Mouse (Mus musculus): ENCODE results near the gene Lmnb2. TPM values are rescaled to one million over a fixed set of nuclear protein-coding genes. Genes with fewer than 3 reads are reported as not detected.

Lmnb2 gene
- polyA plus RNA-seq, 1 experiment from 2014 or later = 27.5 TPM

DNA sequence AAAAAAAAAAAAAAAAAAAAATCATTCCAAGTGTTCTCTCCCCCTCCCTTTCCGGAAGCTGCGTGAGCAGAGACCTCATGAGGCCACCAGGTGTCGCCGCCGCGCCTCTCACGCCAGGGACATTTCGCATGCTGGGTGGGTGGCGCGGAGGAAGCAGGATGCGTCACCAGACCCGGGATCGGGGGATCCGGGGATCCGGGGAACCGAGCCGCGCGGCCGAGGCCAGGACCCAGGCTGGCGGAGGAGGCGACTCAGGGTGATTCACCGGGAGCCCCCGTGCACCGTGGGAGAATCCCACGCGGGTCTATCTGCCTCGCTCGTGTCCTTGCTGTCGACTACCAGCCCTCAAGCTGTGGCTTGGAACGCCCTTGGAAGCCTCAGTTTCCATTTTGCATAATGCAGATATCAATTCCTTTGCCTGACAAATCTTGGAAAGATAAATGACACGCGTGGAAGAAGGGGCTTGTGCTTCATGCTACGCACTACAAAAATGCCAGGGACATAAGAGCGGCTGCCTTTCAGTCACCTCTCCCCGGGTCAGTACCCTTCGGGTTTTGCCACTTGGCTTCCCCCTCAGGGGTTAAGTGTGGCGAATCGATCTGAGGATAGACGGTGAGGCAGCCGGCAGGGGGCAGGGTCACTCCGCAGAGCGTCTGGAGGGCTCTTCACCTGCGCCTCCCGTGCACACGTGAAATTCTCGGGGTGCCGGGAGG is 10.7 kb upstream of the Lmnb2 start:
- Histone ChIP-seq H3K27me3 (ENCODE audit: control insufficient read depth, insufficient read depth, low read length) (no peaks in the 10 kb centered on the region), H3K4me2 (ENCODE audit: low read depth, low read length) (peak overlapping the region; percentile 96), H3K4me1 (ENCODE audit: control insufficient read depth, insufficient read depth, low read length) (peaks cover 32% of the 10 kb centered on the region), H3K9me3 (replicated peaks; ENCODE audit: control insufficient read depth, low read length) (no peaks in the 10 kb centered on the region), H3K4me3 (ENCODE audit: low read length) (peak overlapping the region; percentile 71), H3K27ac (ENCODE audit: low read length) (peak overlapping the region; percentile 97), H3K9ac (ENCODE audit: low read length) (peak overlapping the region; percentile 86), H3K36me3 (ENCODE audit: control insufficient read depth, insufficient read depth) (no peaks in the 10 kb centered on the region)
- under 1% methylated on average over 48 of the region's 48 CpGs for WGBS
- ATAC-seq (replicated peaks; ENCODE audit: extremely low read depth, insufficient read depth, low FRiP score) = peak; percentile 37

DNA sequence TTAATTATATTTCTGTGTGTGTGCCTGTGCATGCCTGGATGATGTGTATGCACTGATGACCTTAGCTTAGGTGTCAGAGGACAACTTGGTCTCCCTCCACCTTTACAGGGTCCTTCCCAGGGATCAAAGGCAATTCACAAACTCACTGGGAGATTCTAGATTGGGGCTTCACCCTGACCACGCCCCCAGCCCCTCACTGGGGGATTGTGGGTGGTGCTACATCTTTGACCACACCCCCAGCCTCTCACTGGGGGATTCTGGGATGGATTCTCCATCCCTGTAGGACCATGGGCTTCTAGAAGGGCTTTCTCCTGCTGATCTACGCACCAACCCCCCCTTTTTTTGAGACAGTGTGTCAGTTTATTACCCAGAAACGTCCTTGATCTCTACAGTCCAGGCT is 7.4 kb upstream of the Lmnb2 start:
- no peak for ATAC-seq (replicated peaks; ENCODE audit: extremely low read depth, insufficient read depth, low FRiP score)
- no peaks in the 10 kb centered on the region for H3K27me3 ChIP-seq (ENCODE audit: control insufficient read depth, insufficient read depth, low read length)
- no peak overlapping the region for H3K4me3 ChIP-seq (ENCODE audit: low read length)
- no peak overlapping the region for H3K4me2 ChIP-seq (ENCODE audit: low read depth, low read length)
- 44% methylated on average over 3 of the region's 3 CpGs for WGBS
- no peak overlapping the region for H3K27ac ChIP-seq (ENCODE audit: low read length)
- no peak overlapping the region for H3K9ac ChIP-seq (ENCODE audit: low read length)
- H3K4me1 ChIP-seq (ENCODE audit: control insufficient read depth, insufficient read depth, low read length) = peaks cover 18% of the 10 kb centered on the region
- no peaks in the 10 kb centered on the region for H3K9me3 ChIP-seq (replicated peaks; ENCODE audit: control insufficient read depth, low read length)
- H3K36me3 ChIP-seq (ENCODE audit: control insufficient read depth, insufficient read depth) = no peaks in the 10 kb centered on the region

- Histone ChIP-seq H3K36me3 (ENCODE audit: control insufficient read depth, insufficient read depth) (no peaks in the 10 kb centered on the region), H3K9ac (ENCODE audit: low read length) (peak overlapping the region; percentile 62), H3K27me3 (ENCODE audit: control insufficient read depth, insufficient read depth, low read length) (no peaks in the 10 kb centered on the region), H3K4me1 (ENCODE audit: control insufficient read depth, insufficient read depth, low read length) (peaks cover 16% of the 10 kb centered on the region), H3K4me3 (ENCODE audit: low read length) (peak overlapping the region; percentile 47), H3K9me3 (replicated peaks; ENCODE audit: control insufficient read depth, low read length) (no peaks in the 10 kb centered on the region), H3K4me2 (ENCODE audit: low read depth, low read length) (peak overlapping the region; percentile 65), H3K27ac (ENCODE audit: low read length) (peak overlapping the region; percentile 19; the same call in 1 of the 2 replicates)
- peak; percentile 38; the same call in 1 of the 2 replicates for ATAC-seq (replicated peaks; ENCODE audit: extremely low read depth, insufficient read depth, low FRiP score)
- 2% methylated on average over 16 of the region's 16 CpGs for whole genome bisulfite sequencing
Observed at GRCm38 (mm10) chr10:80921923-80922322, 3.9 kb upstream of the Lmnb2 start.

DNA sequence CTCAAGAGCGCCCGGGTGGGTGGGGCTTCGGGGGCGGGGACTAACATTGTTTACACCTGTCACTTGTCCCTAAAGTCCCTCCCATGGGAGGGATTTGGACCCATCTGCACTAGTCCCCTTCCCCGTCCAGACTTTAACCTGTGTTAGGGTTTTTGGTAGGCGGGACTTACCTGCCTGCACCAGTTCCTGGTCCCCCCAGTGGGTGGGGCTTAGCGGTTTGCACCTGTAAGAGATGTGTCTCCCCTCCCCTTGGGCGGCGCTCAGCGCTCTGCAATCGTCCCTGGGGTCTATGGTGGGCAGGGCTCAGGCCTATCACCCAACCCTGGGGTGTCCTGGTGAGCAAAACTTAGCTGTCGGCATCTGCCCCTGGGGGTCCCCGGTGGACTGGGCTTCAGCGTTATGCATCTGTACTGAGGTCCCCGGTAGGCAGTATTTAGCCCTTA is 688 bp downstream of the Lmnb2 start:
- Histone ChIP-seq H3K9ac (ENCODE audit: low read length) (peak overlapping the region; percentile 89), H3K4me1 (ENCODE audit: control insufficient read depth, insufficient read depth, low read length) (peaks cover 18% of the 10 kb centered on the region), H3K4me2 (ENCODE audit: low read depth, low read length) (peak overlapping the region; percentile 93), H3K4me3 (ENCODE audit: low read length) (peak overlapping the region; percentile 89), H3K36me3 (ENCODE audit: control insufficient read depth, insufficient read depth) (no peaks in the 10 kb centered on the region), H3K27ac (ENCODE audit: low read length) (peak overlapping the region; percentile 4; the same call in 1 of the 2 replicates), H3K27me3 (ENCODE audit: control insufficient read depth, insufficient read depth, low read length) (no peaks in the 10 kb centered on the region), H3K9me3 (replicated peaks; ENCODE audit: control insufficient read depth, low read length) (no peaks in the 10 kb centered on the region)
- 2% methylated on average over 15 of the region's 15 CpGs for WGBS
- peak; percentile 25; the same call in 1 of the 2 replicates for ATAC-seq (replicated peaks; ENCODE audit: extremely low read depth, insufficient read depth, low FRiP score)

DNA sequence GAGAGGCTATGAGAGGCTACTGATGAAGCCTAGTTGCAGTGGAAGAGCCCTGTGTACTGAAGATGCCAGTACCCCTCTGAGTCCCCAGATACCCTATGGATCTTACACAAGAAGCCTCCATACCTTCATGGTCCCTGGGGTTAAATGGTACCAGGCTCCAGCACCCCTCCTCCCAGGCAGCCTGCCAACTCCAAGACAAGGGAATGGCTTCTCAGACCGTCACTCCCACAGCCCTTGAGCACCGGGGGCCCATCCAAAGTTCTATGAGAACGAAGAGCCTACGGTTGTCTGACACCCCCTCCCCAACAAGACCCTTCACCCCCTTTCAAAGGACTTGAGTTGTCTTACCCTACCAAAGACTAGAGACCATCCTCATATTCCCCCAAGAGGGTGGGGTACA is 2.3 kb downstream of the Lmnb2 start:
- no peaks in the 10 kb centered on the region for H3K27me3 ChIP-seq (ENCODE audit: control insufficient read depth, insufficient read depth, low read length)
- 74% methylated on average over 4 of the region's 4 CpGs for WGBS
- no peaks in the 10 kb centered on the region for H3K36me3 ChIP-seq (ENCODE audit: control insufficient read depth, insufficient read depth)
- no peak overlapping the region for H3K4me2 ChIP-seq (ENCODE audit: low read depth, low read length)
- no peak overlapping the region for H3K4me3 ChIP-seq (ENCODE audit: low read length)
- H3K9me3 ChIP-seq (replicated peaks; ENCODE audit: control insufficient read depth, low read length) = no peaks in the 10 kb centered on the region
- H3K4me1 ChIP-seq (ENCODE audit: control insufficient read depth, insufficient read depth, low read length) = peaks cover 12% of the 10 kb centered on the region
- H3K27ac ChIP-seq (ENCODE audit: low read length) = no peak overlapping the region
- H3K9ac ChIP-seq (ENCODE audit: low read length) = no peak overlapping the region
- ATAC-seq (replicated peaks; ENCODE audit: extremely low read depth, insufficient read depth, low FRiP score) = no peak

- no peak for ATAC-seq (replicated peaks; ENCODE audit: extremely low read depth, insufficient read depth, low FRiP score)
Observed at GRCm38 (mm10) chr10:80915260-80915659, 2.8 kb downstream of the Lmnb2 start.

GRCm38 (mm10) chr10:80914253-80914656 is 3.8 kb downstream of the Lmnb2 start:
- 82% methylated on average over 5 of the region's 5 CpGs for WGBS
- H3K4me3 ChIP-seq (ENCODE audit: low read length) = no peak overlapping the region
- no peak overlapping the region for H3K4me2 ChIP-seq (ENCODE audit: low read depth, low read length)
- no peaks in the 10 kb centered on the region for H3K27me3 ChIP-seq (ENCODE audit: control insufficient read depth, insufficient read depth, low read length)
- no peak overlapping the region for H3K9ac ChIP-seq (ENCODE audit: low read length)
- H3K4me1 ChIP-seq (ENCODE audit: control insufficient read depth, insufficient read depth, low read length) = peaks cover 12% of the 10 kb centered on the region
- ATAC-seq (replicated peaks; ENCODE audit: extremely low read depth, insufficient read depth, low FRiP score) = no peak
- H3K9me3 ChIP-seq (replicated peaks; ENCODE audit: control insufficient read depth, low read length) = no peaks in the 10 kb centered on the region
- peaks cover 5% of the 10 kb centered on the region; the same call in 1 of the 2 replicates for H3K36me3 ChIP-seq (ENCODE audit: control insufficient read depth, insufficient read depth)
- H3K27ac ChIP-seq (ENCODE audit: low read length) = no peak overlapping the region

More at GRCm38 (mm10) chr10:80915260-80915659, 2.8 kb downstream of the Lmnb2 start:
- WGBS = 75% methylated on average over 2 of the region's 2 CpGs
- Histone ChIP-seq H3K4me1 (ENCODE audit: control insufficient read depth, insufficient read depth, low read length) (peaks cover 12% of the 10 kb centered on the region), H3K4me3 (ENCODE audit: low read length) (no peak overlapping the region), H3K27me3 (ENCODE audit: control insufficient read depth, insufficient read depth, low read length) (no peaks in the 10 kb centered on the region), H3K4me2 (ENCODE audit: low read depth, low read length) (no peak overlapping the region), H3K9me3 (replicated peaks; ENCODE audit: control insufficient read depth, low read length) (no peaks in the 10 kb centered on the region), H3K27ac (ENCODE audit: low read length) (no peak overlapping the region), H3K36me3 (ENCODE audit: control insufficient read depth, insufficient read depth) (no peaks in the 10 kb centered on the region), H3K9ac (ENCODE audit: low read length) (no peak overlapping the region)

DNA sequence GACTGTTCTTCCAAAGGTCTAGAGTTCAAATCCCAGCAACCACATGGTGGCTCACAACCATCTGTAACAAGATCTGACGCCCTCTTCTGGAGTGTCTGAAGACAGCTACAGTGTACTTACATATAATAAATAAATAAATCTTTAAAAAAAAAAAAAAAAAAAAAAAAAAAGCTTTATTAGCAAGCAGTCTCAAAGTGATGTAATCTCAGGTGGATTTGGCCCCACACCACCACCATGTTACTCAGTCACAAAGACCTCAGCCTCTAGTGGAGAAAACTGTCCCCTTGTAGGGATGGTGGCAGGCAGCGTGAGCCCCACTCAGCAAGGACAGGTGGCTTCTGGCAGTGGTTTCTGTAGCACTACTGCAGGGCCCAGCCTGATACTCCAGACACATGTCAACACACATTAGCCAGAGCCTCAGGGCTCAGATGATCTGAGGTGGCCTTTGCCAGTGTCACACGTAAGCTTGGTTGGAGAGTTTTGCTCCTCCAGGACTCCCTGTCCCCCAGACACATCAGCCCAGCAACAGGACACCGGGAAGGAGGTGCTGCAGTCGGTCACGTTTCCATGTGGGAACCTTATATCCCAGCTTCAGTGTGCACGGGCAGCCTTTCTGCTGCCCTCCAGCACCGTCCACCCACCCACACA is 4.6 kb downstream of the Lmnb2 start:
- no peak overlapping the region for H3K4me3 ChIP-seq (ENCODE audit: low read length)
- no peak overlapping the region for H3K27ac ChIP-seq (ENCODE audit: low read length)
- H3K36me3 ChIP-seq (ENCODE audit: control insufficient read depth, insufficient read depth) = peaks cover 10% of the 10 kb centered on the region; the same call in 1 of the 2 replicates
- 81% methylated on average over 7 of the region's 8 CpGs for WGBS
- no peak overlapping the region for H3K9ac ChIP-seq (ENCODE audit: low read length)
- H3K4me2 ChIP-seq (ENCODE audit: low read depth, low read length) = no peak overlapping the region
- H3K9me3 ChIP-seq (replicated peaks; ENCODE audit: control insufficient read depth, low read length) = no peaks in the 10 kb centered on the region
- ATAC-seq (replicated peaks; ENCODE audit: extremely low read depth, insufficient read depth, low FRiP score) = no peak
- peaks cover 12% of the 10 kb centered on the region for H3K4me1 ChIP-seq (ENCODE audit: control insufficient read depth, insufficient read depth, low read length)
- H3K27me3 ChIP-seq (ENCODE audit: control insufficient read depth, insufficient read depth, low read length) = no peaks in the 10 kb centered on the region

DNA sequence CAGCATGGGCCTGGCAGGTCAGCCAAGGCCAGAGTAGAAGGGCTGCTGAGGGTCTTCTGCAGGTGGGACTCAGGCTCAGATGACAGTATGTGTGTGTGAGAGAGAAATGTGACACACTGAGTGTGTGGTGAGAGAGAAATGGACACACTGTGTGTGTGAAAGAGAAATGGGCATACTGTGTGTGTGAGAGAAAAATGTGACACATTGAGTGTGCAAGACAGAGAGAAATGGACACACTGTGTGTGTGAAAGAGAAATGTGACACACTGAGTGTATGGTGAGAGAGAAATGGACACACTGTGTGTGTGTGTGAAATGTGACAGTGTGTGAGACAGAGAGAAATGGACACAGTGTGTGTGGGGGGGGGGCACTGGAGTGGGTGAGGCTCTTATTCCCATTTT is 6.2 kb downstream of the Lmnb2 start:
- H3K9ac ChIP-seq (ENCODE audit: low read length) = no peak overlapping the region

More for the DNA sequence above, 6.2 kb downstream of the Lmnb2 start:
- peaks cover 7% of the 10 kb centered on the region for H3K4me1 ChIP-seq (ENCODE audit: control insufficient read depth, insufficient read depth, low read length)
- no peaks in the 10 kb centered on the region for H3K9me3 ChIP-seq (replicated peaks; ENCODE audit: control insufficient read depth, low read length)
- peaks cover 19% of the 10 kb centered on the region for H3K36me3 ChIP-seq (ENCODE audit: control insufficient read depth, insufficient read depth)
- no peak overlapping the region for H3K4me2 ChIP-seq (ENCODE audit: low read depth, low read length)
- H3K27ac ChIP-seq (ENCODE audit: low read length) = no peak overlapping the region
- ATAC-seq (replicated peaks; ENCODE audit: extremely low read depth, insufficient read depth, low FRiP score) = no peak
- no peak overlapping the region for H3K4me3 ChIP-seq (ENCODE audit: low read length)
- no peaks in the 10 kb centered on the region for H3K27me3 ChIP-seq (ENCODE audit: control insufficient read depth, insufficient read depth, low read length)
